Mouse (Mus musculus): ENCODE measurements around the gene Erbin. TPM values are rescaled to one million over a fixed set of nuclear protein-coding genes. Genes with fewer than 3 reads are reported as not detected.

Gene Erbin
- 10 to 100 TPM; 50.6 to 79.0 (median 65.7) TPM for total RNA-seq (2022)

GRCm38 (mm10) chr13:103920261-103920932 lies at the start of gene Erbin:
Erbin (minus strand) TSS chr13:103920514.
- DNase-seq (ENCODE audit: low spot score in 2 of 2): peak; percentile 50 to 53

- DNase-seq (ENCODE audit: low spot score in 2 of 2): no peak
Measured at GRCm38 (mm10) chr13:103969912-103970311, 49.6 kb upstream of the Erbin start.

- DNase-seq (ENCODE audit: low spot score in 2 of 2): no peak
Measured at GRCm38 (mm10) chr13:103967987-103968386, 47.7 kb upstream of the Erbin start.

DNA sequence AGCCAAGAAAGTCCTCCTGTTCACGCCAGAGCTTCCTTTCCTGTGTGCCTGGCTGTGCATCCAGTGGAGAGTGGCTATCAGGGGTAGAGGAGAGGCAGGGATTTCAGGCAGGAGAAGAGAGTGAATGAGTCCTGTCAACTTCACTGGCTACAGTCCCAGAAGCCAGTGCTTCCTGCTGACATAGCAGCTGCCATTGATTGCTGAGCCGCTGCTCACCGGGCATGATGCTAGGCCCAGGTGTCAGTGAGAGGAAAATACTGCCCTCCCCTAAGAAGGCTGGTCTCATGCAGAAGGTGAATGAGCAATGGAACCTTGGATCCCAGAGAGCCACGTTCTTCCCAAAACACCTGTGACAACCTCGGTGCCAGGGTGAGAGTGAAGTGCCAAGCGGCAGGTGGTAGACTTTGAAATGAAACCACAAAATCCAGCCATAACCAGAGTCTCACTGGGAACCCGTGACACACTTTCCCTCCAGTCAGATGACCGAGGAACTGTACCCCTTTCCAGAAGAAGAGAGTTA lies 46.4 kb upstream of the Erbin start:
- DNase-seq (ENCODE audit: low spot score in 2 of 2): no peak

DNA sequence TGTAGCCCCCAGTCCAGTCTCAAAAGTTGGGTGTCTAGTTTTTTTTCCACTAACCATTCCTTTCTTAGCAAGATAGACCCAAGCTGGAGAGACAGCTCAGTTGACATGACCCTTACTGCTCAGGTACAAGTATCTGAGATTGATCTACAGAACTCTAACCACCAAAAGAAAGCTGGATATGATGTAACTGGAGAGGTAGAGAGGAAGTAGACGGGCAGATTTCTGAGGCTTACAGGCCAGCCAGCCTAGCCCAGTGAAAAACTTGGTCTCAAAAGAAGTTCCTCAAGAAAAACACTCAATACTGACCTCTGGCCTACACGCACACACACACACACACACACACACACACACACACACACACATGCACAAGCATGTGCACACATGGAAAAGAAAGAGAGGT lies 44.9 kb upstream of the Erbin start:
- no peak for DNase-seq (ENCODE audit: low spot score in 2 of 2)

DNA sequence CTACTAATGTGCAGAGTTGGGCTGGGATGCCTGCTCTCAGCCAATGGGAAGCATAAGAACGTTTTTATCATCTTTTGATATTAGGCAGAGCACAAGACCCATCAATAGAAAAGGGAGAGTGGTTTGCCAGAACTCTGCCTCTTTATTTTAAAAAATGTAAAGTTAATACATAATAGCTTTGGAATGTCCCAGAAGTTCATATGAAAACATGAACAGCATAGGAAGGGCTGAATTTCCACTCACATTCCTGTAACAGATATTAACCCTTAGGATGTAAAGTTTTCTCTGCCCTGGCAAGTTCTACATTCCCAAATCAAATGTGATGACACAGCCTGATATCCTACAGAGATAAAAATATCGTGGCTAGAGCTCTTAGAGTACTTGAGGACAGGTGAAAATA lies 42.8 kb upstream of the Erbin start:
- DNase-seq (ENCODE audit: low spot score in 2 of 2): no peak

DNA sequence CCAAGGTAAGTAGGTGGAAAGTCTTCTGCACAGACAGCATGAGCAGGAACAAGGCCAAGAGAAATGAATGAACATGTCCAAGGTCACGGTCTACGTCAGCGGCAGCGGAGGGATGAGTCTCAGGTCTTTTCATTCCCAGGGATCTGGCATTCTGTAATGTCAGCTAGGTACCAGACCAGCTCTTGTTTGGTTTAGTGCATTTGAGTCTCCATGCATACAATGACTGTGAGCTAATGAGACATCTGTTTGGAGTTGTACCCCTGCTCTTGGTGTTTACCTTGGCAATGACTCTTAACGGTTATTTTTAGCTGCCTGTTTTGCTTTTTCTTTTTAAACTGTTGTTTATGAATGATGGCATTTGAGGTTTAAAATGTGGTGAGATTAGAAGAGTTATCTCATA lies 39.5 kb upstream of the Erbin start:
- DNase-seq (ENCODE audit: low spot score in 2 of 2): no peak

GRCm38 (mm10) chr13:103958607-103959123 lies 38.4 kb upstream of the Erbin start:
- no peak for DNase-seq (ENCODE audit: low spot score in 2 of 2)

DNA sequence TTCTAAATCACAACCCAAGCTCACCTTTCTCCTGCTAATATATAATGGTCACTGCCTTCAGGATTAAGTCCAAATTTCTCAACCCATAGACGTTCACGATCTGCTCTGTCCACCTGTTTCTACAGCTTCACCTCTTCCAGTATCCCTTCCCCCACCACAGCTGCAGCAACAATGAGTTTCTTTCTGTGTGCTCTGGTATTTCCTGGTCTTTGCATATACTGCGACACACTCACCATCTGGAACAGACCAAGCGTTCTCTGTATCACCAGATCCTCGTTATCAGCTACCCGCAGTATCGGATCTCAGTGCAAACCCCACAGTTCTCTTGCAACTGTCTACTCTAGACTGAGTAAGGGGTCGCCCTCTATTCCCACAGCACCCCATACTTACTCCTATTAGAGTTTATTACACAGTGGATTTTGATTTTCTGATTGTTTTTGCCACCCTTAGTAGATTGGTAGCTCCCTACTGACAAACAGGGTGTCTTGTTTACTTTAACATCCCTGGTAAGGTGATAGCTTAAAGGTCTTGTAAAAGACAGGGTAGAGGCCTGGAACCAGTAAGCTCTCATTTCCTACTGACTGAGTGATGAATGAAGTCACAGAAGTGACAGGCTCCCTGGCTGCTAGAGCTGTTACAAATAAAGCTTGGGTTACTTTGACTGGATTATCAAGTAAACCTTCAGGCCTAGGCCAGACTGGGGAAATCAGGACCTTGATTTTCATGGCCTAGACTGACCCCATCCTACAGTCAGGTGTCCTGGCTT lies 37.0 kb upstream of the Erbin start:
- no peak for DNase-seq (ENCODE audit: low spot score in 2 of 2)

GRCm38 (mm10) chr13:103955652-103956051 lies 35.3 kb upstream of the Erbin start:
- DNase-seq (ENCODE audit: low spot score in 2 of 2): no peak

- DNase-seq (ENCODE audit: low spot score in 2 of 2): no peak
Measured at GRCm38 (mm10) chr13:103951393-103951792, 31.1 kb upstream of the Erbin start.

DNA sequence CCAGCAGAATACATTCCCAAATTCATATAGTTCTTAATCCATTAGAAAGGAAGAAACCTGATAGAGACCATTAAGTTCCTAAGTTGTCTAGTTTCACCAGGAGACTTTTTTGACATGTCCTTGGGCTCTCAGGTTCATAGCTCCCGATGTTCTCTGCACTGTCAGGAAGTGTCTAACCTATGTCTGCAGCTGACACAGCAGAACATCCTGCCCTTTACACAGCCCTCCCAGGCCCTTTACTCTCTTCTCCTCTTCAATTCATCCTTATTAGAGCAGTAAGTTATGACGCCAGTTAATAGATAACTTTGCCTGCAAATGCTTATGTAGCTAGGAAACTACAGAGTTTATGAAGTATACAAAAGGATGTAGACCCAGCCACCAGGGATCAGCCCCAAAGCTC lies 20.5 kb upstream of the Erbin start:
- DNase-seq (ENCODE audit: low spot score in 2 of 2): no peak

GRCm38 (mm10) chr13:103924586-103924985 lies 4.3 kb upstream of the Erbin start:
- DNase-seq (ENCODE audit: low spot score in 2 of 2): no peak

DNA sequence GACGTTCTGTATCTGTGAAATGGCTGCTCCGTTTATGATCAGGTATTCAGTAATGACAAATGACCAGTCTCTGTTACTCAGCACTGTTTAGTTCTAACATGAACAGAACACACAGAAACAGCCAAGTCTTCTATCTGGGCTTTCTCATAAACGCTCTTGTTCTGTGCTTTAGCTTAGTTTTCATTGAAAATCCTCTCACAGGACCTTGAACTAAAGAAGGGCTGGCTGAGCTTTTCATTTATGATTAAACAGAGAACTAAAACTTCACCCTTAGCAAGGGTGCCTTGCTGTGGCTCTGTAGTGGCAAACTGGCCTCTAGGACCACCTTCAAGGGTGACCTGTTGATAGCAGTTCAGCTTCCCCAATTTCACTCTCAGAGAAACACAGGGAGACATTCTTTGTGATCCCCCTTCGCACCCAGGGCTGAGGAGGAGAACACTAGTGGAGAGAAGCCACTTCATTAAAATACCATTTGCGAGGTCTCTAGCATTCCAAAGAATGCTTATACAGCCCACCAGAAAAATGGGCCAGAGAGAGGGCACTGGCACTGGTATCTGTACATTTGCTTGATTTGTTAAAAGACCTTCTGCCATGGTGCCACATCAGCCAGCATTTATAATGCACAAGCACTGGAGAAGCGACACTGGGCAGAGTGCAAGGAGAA lies 3.2 kb upstream of the Erbin start:
- DNase-seq (ENCODE audit: low spot score in 2 of 2): no peak

DNA sequence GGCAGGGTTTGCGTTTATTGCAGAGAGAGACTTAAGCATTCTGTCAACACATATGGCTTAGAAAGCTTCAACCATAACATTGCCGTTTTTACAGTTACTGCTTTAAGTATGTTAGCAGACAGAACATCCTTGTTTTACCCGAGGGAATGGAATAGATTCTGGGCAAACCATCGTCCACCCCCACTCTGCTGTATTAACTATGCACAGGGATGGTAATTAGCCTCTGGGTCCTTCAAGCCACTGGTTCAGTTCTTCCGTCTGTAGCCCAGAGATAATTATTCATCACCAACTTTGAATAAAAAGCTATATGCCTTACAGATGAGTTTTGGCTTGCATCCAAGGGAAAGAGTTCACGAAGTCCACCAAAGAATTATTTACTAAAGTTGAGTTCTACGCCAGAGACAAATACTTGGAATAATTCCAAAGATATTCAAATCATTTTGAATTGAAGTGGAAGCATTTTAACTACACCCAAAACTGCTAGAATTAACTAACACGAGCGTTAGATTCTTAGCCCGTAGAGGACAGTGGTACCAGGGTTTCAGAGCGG lies 1.6 kb upstream of the Erbin start:
- no peak for DNase-seq (ENCODE audit: low spot score in 2 of 2)

- DNase-seq (ENCODE audit: low spot score in 2 of 2): peak; percentile 58 to 73
Measured at GRCm38 (mm10) chr13:103920933-103921830, 868 bp upstream of the Erbin start.

DNA sequence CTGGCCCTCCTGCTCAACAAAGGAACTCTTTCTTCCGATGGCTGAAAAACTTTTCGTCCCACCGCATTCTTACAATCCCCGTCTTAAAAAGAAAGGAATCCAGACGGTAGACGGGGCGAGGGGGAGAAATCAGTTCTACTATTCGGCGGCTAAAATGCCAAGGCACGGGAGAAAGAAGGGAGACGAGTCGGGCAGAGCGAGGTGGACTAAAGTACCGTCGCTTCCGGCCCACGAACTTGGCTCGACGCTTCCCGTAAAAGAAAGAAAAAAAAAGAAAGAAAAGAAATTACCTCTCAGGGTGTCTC lies 406 bp downstream of the Erbin start:
- no peak for DNase-seq (ENCODE audit: low spot score in 2 of 2)

DNA sequence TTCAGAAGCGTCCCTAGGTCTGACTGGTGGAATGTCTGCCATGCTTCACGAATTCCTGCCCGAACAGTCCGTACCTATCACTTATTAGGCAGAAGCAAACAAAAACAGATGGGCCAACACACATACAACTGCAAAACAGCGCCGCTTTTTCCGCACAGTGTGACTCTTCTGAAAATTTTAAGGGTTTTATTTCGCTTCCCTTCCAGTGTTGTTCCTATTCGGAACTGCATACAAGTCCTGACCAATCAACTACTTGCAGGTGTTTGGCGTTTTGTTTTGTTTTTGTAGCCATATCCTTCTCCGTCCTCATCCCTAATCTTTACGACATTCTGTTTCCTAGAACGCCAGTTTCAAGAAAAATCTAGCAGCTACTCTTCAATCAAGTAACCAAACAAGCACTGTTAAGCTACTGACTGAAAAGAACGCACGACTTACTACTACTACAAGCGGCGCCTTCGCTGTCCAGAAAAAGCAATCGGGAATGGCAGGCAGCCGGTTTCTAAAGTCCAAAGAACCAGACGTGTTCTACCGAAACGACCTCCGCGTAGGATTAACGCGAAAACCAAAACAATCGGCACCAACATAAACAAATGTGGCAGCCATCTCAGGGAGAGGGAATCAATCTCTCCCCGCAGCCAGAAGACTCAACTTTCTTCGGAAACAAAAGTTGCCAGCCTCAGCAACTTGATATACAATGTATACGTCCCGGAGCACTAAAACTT lies 919 bp downstream of the Erbin start:
- DNase-seq (ENCODE audit: low spot score in 2 of 2): peak in 1 of 2 experiments; percentile 5

- DNase-seq (ENCODE audit: low spot score in 2 of 2): no peak
Measured at GRCm38 (mm10) chr13:103918432-103918831, 1.9 kb downstream of the Erbin start.

DNA sequence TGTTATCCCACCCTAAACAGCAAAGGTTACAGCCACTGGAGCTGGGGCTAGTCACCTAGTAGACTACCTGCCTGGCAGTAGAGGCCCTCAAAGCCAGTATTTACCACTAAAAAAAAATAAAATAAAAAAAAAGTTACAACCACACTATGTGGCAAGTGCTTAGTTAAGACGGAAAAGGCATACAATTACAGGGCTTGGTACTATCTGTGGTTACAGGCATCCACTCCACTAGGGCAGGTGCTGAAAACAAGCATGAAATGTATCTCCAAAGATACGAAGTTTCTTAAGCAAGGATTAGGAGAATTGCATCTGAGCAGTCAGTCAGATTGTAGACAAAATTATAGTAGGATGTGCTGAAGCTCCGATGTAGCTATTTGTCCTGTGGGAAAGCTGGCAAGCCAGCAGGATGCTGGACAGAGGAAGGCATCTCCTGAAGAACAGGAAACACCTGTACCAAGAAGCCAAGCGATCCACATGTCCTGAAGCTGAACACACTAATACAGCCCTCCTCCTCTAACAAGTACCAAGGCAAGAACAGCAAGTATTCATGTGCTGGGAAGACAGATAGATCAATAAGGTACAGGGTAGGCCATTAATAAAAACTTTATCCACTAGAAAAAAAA lies 6.1 kb downstream of the Erbin start:
- no peak for DNase-seq (ENCODE audit: low spot score in 2 of 2)

All from layer of hippocampus, adult 8-10 months (tissue).